Mouse (Mus musculus) brain, embryonic 14.5 days (tissue): ENCODE measurements around the gene Rnf126. TPM values are rescaled to one million over a fixed set of nuclear protein-coding genes. Genes with fewer than 3 reads are reported as not detected.

Experiments used
- DNase-seq: peaks from one replicate; pipeline ENCODE4 v3.0.0-alpha.2; 2011; ENCODE audit warnings: low read depth
- CTCF ChIP-seq: fragments of 200-500 bp; IDR thresholded peaks from 2 replicates; pipeline ENCODE4 v1.5.1; 2012; ENCODE audit warnings: inconsistent platforms, mild to moderate bottlenecking, moderate library complexity, borderline replicate concordance; ENCODE audit not compliant: insufficient read depth, insufficient read length; ENCODE audit errors: extremely low read depth
- POLR2A ChIP-seq: fragments of 200-500 bp; IDR thresholded peaks from 2 replicates; pipeline ENCODE4 v1.6.1; 2012; ENCODE audit warnings: mild to moderate bottlenecking, inconsistent platforms, borderline replicate concordance; ENCODE audit not compliant: poor library complexity, insufficient read depth, insufficient read length, severe bottlenecking; ENCODE audit errors: extremely low read depth
- polyA plus RNA-seq: library from polyadenylated mRNA; depleted of rRNA; stranded (reverse); fragments of >200 nt; gene quantifications from 2 replicates; pipeline ENCODE4 v1.2.3, GENCODE M21; 2012; rRNA removed

Rnf126 gene
- 157 and 182 TPM in 2 replicates for polyA plus RNA-seq

DNA sequence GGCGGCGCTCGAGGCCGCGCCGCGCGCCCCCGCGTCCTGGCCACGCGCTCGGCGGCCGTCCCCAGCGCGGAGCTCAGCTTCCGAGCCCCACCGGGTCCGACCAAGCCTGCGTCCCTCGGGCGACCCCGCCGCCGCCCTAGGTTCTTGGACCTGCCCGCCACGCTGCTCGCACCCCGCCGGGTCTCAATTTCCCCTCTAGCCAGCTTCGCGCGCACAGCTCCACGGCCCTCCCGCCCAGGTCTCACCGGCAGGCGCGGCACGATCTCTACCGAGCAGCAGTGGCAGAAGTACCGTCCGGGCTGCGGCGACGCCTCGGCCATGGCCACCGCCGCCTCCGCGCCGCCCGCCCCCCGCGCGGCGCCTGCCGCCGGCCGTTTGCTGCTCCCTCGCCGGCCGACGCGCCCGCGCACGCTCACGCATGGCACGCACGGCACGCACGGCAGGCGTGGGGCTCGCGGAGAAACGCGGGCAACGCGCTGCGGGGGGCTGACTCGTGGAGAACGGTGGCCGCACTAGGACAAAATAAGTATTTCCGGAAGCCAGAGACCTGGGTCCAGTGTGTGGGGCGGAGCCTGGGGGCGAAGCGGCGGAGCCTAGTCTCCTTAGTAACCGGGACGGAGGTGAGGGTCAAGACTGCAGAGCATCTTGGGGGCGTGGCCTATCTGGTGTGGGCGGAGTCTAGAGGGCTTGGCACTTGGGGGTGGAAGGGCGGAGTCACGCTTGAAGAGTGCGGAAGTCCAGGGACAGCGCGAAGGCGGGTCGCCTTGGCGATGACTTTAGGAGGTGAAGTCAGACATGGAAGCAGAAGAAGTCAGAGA, at the start of gene Rnf126:
Gene Rnf126, minus strand, starts transcription at position 445 of the 818 bp plus-strand sequence.
- peak; percentile 99 for DNase-seq
- TF ChIP-seq POLR2A = peak; percentile 67; the same call in 1 of the 2 replicates
- no peak for TF ChIP-seq CTCF

DNA sequence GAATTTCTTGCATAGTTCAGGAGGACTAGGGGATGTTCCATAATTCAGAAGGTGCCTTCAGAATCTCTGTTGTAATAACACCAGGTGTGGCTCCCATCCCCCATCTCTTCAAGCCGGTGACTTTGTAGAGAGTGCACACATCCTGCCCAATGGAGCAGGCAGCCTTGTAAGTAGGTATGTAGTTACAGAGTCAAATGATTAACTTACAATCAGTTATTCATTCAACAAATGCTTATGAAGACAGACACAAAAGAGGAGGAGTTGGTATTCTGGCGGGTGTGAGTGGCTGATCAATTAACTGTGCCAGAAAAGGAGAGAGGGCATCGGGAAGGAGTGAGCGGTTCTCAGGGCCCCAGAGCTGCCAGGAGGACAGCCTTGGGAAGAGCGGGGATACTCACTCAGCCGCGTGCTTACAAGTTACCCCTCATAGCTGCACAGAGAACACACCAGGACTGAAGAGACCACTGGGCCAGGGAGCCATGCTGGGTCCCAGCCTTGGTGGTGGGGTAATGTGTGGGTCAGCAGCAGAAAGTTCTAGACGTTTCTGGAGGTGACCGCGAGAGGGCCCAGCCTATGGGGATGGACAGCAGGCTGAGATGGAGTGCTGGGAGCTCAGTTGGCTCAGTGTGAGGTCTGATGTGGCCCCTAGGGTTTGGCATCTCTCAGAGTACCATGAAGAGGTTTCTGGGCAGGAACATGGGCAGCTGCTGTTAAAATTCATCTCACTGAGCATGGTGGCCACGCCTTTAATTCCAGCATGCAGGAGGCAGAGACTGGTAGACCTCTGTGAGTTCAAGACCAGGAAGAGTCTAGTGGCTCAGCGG, 49.1 kb upstream of the Rnf126 start:
- TF ChIP-seq POLR2A = no peak
- TF ChIP-seq CTCF = no peak

DNA sequence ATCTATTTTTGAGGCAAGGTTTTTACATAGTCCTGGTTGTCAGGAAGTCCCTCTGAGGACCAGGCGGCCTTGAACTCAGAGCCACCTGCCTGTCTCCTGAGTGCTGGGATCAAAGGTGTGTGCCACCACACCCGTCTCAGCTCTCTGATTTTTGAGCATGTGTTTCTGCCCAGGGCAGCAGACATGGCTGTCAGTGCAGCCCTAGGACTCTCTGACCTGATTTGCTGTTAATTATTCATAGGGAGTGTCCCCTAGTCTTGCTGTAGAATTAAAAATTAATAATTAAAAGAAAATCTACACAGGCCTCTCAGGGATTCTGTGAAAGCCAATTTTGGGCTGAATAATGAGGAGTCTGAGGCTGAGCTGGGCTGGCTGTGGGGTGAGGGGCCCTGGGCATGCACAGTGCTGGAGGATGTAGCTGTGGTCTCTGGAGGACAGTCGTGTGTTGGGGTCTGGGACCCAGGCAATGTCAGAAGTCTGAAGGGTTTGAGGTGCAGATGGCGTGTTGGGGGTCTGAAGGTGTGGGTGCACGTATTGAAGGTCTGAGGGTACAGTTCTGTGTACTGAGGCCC, 47.6 kb upstream of the Rnf126 start:
- TF ChIP-seq POLR2A = no peak
- no peak for TF ChIP-seq CTCF
- no peak for DNase-seq

More for the DNA sequence above, 49.1 kb upstream of the Rnf126 start:
- DNase-seq = no peak

DNA sequence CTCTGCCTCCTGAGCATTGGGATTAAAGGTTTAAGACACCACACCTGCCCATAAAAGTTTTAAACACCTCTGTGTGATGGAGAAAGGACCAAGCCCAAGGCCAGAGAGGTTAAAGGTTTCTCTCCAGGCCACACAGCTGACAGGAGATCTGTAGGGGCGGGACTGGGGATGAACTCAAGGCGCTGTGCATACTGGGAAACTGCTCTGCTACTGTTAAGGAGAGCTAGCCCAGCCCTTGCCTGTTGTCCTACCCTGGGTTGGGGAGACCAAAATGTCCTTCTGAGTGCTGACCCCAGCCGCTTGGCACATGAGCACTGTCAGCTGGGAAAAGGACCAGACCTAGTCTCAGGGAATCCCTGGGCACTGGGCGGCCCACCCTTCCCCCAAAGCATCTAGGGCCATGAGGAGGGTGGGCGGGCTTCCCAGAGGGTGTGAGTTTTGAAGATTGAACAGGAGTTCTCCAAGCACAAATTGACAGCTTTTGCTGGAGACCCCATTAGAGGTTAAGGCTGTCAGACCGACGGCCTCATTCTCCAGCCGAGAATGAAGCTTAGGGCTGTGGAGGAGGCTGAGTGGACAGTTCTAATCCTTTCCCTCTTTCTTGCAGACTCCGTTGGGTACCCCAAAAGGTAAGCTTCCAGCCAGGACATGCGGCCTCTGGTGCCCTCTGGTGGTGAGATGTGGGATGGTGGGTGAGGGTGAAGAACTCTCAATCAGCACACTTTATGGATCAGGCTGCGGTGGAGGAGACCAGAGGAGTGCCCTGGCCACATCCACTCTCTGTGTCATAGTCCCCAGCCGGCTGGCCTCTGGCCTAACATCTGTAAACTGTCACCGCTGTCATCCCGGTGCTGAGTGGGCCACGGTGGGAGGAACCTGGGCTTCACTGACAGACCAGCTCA, 45.2 kb upstream of the Rnf126 start:
- peak; percentile 86 for DNase-seq
- TF ChIP-seq POLR2A = no peak
- TF ChIP-seq CTCF = peak; percentile 99

DNA sequence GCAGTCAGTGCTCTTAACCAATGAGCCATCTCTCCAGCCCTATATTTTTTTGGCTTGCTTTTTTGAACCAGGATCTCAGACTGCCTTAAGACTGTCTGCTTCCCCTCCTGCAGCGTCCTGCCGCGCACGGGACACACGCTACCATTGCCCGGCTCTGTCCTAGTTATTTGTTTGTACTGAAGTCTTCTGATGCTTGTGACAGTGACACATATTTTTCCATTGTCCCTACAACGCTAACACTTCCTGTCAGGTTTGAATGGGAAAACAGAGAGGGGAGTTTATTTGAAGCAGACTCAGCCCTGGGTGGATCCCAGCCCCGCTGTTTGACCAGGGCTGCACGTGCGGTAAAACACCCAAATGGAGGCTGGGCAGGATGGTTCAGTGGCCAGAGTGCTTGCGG, 42.0 kb upstream of the Rnf126 start:
- no peak for TF ChIP-seq POLR2A
- DNase-seq = no peak

DNA sequence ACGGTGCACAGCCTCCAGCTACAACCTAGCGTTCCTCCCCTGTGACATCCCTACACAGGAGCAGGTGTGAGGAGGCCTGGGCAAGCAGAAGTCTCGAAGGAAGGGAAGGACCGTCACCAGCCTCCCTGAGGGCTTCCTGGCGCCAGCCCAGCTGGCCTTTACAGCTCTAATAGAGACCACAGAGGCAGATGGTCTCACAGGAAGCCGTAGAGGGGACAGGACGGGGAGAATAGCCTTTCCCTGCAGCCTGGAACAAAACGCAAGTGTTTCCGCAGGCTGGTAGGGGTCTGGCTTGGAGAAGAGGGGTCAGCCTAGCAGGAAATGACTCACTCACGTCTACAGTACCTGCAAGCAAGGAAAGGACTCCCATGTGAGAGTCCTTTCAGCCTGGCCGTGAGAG, 41.1 kb upstream of the Rnf126 start:
- peak; percentile 51 for DNase-seq
- no peak for TF ChIP-seq POLR2A
- no peak for TF ChIP-seq CTCF

DNA sequence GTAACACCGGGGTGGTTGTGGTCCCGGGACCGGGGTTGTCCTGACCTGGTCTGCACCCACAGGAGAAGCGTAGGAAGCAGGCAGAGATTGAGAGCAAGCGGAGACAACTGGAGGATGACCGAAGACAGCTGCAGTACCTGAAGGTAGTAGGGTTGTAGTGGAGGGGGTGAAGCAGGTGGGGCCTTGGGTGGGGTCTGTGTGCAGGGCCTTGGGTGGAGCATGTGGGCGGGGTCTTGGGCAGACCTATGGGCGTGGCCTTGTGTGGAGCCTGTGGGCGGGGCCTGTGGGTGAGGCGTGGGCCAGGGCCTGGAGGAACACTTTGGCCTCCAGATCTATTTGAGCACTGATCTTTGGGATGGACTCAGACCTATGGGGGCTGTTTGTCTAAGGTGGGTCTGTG, 40.2 kb upstream of the Rnf126 start:
- DNase-seq = no peak
- TF ChIP-seq CTCF = no peak
- TF ChIP-seq POLR2A = no peak

DNA sequence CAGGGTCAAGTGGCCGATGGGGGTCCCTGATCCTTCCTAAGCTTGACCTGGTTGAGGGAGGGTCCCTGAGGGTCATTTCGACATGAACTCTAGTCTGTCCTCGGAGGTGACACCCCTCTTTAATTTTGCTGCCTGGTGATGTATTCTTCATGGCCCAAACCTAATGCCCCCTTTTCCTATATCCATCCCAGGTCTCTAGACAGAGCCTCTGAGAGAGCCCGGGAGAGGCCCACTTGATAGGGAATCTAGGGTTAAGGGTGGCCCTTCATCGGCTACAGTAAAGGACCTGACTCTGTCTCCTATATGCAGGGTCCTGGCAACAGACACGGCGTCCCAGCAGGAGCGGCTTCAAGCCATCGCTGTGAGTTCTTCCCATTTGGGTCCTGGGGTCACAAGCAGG, 39.6 kb upstream of the Rnf126 start:
- DNase-seq = no peak
- TF ChIP-seq POLR2A (no peak), CTCF (no peak)

DNA sequence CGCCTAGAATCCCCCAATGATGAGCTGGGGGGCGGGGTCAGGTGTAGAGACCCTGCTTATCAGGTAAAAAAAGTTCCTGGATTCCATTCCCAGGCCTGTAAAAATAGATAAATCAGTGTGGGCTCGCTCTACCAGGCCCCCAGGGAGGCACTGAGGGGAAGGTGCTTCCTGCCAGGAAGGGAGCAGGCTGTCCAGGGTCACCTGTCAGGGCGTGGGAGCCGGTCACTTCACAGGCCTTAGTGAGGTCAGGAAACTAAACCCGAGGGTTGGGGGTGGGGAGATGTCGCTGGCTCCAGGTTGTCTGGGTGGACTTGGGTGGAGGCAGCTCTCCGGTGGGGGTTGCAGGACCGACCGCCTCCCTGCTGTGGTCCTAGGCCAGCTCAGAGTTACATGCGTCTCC, 38.9 kb upstream of the Rnf126 start:
- no peak for DNase-seq

DNA sequence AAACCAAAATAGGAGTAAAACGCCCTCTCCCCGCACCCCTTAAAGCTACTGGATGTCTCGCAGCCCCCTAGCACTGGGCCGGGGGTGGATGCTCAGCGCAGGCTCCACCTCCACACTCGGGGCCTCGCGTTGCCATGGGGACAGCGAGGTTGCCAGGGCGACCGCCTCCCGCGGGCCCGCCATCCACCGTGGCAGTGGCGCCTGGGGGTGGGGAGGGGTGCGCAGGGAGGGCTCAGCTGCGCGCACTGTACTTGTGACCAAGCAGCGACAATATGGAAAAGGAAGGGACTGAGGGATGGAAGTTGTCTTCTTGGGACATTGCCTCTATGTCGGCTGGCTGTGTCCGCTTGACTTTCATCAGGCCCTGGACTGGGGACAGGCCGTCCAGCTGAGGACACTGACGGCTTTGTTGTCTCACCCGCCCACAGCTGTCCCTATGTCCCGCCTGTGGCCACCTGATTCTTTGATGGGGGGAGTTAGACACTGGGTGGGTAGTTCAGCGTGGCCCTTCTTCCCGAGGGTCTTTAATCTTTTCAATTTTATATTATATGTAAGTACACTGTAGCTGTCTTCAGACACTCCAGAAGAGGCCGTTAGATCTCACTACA, 37.1 kb upstream of the Rnf126 start:
- peak; percentile 97 for DNase-seq
- TF ChIP-seq POLR2A (peak; percentile 25; the same call in 1 of the 2 replicates), CTCF (no peak)

More for the DNA sequence above, 38.9 kb upstream of the Rnf126 start:
- TF ChIP-seq POLR2A (no peak), CTCF (no peak)

DNA sequence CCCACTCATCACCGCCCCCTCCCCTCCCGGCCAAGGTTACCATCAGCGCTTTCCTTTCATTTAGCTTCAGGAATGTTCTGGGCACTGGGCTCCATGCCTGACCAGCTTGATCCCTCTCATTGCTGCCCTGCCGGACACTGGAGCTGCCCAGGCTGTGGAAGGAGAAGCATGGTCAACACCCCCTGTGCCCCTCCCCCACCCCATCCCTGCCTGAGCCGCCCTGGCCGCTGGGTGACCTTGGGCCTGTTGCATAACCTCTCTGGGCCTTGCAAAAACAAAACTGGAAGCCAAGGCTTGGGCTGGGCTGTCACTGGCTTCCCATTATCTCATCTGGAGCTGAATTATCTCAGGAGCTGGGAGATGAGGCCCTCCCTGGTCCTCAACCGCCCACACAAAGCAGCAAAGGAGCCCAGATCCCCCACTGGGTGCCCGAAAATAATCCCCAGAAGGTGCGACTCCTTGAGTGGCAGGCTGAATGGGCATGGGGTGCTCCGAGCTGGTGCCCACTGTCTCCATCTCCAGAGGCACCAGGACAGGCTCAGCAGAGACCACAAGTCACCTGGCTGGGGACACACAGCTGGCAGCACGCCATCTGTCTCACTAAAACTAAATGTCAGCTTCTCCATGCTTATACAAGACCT, 35.7 kb upstream of the Rnf126 start:
- peak; percentile 23 for DNase-seq
- TF ChIP-seq POLR2A = no peak
- no peak for TF ChIP-seq CTCF
